Mouse (Mus musculus) bone marrow macrophage, adult 2 months (primary cell): ENCODE measurements around the gene Igsf3. TPM values are rescaled to one million over a fixed set of nuclear protein-coding genes. Genes with fewer than 3 reads are reported as not detected.

Source experiments
- H3K27ac ChIP-seq: 2 replicates; pipeline ENCODE4 v1.5.1; 2012; ENCODE audit warnings: low read depth, low read length; ENCODE audit not compliant: insufficient read depth
- H3K4me1 ChIP-seq: 2 replicates; pipeline ENCODE4 v1.6.1; 2012; ENCODE audit warnings: low read length; ENCODE audit not compliant: control insufficient read depth, insufficient read depth
- H3K4me3 ChIP-seq: 2 replicates; pipeline ENCODE4 v1.5.1; 2012; ENCODE audit warnings: mild to moderate bottlenecking, low read length, moderate library complexity; ENCODE audit not compliant: insufficient read depth
- CTCF ChIP-seq: IDR thresholded peaks from 2 replicates; pipeline ENCODE4 v1.5.1; 2012; ENCODE audit warnings: low read depth, mild to moderate bottlenecking, low read length, moderate library complexity
- POLR2A ChIP-seq: IDR thresholded peaks from 2 replicates; pipeline ENCODE4 v1.6.1; 2012; ENCODE audit warnings: mild to moderate bottlenecking, low read depth, low read length, borderline replicate concordance
- polyA plus RNA-seq: library from polyadenylated mRNA; stranded (reverse); fragments of >200 nt; gene quantifications from 2 replicates; pipeline ENCODE4 v1.2.4, GENCODE M21; 2012; ENCODE audit not compliant: missing spikeins, insufficient read depth, insufficient read length

Gene Igsf3
- polyA plus RNA-seq, 1 experiment: not detected

DNA sequence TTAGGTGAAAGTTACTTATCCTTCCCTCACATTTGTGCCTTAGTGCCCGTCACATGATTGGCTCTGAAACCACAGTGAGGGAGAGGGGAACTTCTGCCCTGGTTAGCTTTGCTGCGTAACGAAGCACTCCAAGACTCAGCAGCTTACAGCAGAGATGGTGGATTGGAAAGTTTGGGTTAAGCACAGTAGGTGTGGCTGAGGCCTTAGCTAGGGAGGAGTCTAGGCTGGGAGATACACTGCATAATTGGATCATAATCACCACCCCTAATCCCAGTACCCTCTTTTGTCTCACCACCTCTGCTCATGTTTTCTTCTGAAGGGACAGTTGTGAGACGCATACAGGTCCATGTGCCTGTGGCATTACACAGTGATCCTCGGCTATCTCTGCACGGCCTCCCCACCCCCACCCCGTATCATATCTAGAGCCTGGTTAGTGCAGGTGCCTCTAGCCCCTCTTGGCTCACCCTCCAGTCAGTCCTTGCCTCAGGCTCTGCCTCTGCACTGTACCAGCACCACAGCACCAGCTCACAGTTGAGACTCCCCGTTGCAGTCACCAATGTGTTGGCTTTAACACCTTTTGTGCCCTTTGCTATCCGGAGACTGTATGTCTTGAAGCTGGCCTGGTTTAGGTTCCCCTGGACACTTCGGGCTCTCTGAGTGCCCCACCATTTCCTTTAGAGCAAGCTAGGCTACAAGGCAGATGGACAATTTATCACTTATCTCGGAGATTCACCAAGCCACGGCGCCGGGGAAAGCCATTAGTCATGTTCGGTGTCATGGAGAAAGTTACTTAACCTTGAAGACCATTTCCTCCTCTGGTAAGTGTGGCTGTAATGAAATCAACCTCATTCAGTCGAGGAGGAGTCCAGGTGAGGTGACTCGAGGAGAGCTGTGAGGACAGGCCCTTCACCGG is 42.1 kb downstream of the Igsf3 start:
- Histone ChIP-seq H3K4me1 (no peaks in the 10 kb centered on the region), H3K27ac (no peak overlapping the region)
- TF ChIP-seq CTCF (no peak), POLR2A (no peak)

GRCm38 (mm10) chr3:101419653-101419994 is 42.7 kb downstream of the Igsf3 start:
- no peaks in the 10 kb centered on the region for H3K4me1 ChIP-seq
- TF ChIP-seq POLR2A (no peak), CTCF (no peak)
- no peak overlapping the region for H3K27ac ChIP-seq
- no peak overlapping the region for H3K4me3 ChIP-seq

More for the DNA sequence above, 42.1 kb downstream of the Igsf3 start:
- H3K4me3 ChIP-seq: no peak overlapping the region

- TF ChIP-seq POLR2A: no peak
- no peak for TF ChIP-seq CTCF
- Histone ChIP-seq H3K4me3 (no peak overlapping the region), H3K4me1 (no peaks in the 10 kb centered on the region), H3K27ac (no peak overlapping the region)
These were observed 46.3 kb downstream of the Igsf3 start for GRCm38 (mm10) chr3:101423188-101423587.

- TF ChIP-seq CTCF (no peak), POLR2A (no peak)
- H3K4me1 ChIP-seq: no peaks in the 10 kb centered on the region
- H3K4me3 ChIP-seq: no peak overlapping the region
- no peak overlapping the region for H3K27ac ChIP-seq
These were observed 47.5 kb downstream of the Igsf3 start for GRCm38 (mm10) chr3:101424295-101424885.

DNA sequence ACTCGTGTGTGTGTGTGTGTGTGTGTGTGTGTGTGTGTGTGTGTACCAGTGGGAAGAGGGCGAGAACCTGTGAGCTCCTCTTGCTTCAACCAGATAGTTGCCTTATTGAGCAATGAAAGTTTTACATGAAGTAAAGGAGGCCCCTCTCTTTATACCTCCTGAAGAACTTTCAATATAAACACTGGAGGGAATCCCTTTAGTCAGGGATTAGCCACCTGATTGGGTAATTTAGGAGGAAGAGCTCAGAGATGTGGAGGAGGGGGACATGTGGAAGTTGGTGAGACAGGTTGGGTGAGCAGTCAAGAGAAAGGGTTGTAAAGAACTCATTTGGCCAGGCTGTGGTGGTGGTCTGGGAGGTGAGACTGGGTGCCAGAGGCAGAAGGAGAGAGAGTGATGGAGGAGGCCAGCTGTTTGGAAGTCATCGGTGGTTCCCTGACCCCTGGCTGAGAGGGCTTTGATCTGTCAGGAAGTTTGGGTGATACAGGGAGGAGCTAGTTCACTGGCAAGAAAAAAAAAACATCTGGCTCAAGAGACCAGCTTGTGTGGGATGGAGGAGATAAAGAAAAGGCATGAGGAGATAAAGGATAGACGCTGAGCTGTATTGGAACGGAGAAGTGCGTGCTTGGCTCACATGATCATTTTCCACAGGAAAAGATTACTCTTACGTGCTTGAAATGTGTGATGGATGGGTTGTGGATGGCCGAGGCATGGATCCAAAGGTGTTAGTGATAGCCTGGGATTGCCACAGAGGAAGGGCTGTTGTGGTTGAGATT is 53.3 kb downstream of the Igsf3 start:
- Histone ChIP-seq H3K27ac (no peak overlapping the region), H3K4me3 (no peak overlapping the region), H3K4me1 (no peaks in the 10 kb centered on the region)
- TF ChIP-seq CTCF (no peak), POLR2A (no peak)

GRCm38 (mm10) chr3:101430755-101431115 is 53.9 kb downstream of the Igsf3 start:
- H3K27ac ChIP-seq: no peak overlapping the region

DNA sequence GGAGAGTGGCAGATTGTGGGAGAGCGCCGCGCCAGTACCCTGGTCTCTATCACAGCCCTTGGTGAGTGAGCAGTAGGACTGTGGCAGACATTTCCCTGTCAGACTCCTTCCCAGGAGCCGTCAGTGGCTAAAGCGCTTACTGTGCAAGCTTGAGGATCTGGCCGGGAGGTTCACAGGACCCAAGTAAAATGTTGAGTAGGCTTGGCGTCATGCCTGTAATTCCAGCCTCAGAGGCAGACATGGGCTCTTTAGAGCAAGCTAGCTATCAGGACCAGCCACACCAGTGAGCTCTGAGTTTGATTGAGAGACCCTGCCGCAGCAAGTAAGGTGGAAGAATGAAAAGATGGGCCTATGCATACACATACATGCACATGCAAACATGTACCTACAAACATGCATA is 58.8 kb downstream of the Igsf3 start:
- no peak for TF ChIP-seq CTCF
- no peak for TF ChIP-seq POLR2A
- Histone ChIP-seq H3K4me1 (no peaks in the 10 kb centered on the region), H3K27ac (no peak overlapping the region), H3K4me3 (no peak overlapping the region)

More at GRCm38 (mm10) chr3:101430755-101431115, 53.9 kb downstream of the Igsf3 start:
- no peak for TF ChIP-seq CTCF
- no peak for TF ChIP-seq POLR2A
- Histone ChIP-seq H3K4me1 (no peaks in the 10 kb centered on the region), H3K4me3 (no peak overlapping the region)

GRCm38 (mm10) chr3:101436469-101436868 is 59.6 kb downstream of the Igsf3 start:
- Histone ChIP-seq H3K4me1 (no peaks in the 10 kb centered on the region), H3K27ac (no peak overlapping the region), H3K4me3 (no peak overlapping the region)
- TF ChIP-seq POLR2A (no peak), CTCF (no peak)

- H3K4me3 ChIP-seq: no peak overlapping the region
- TF ChIP-seq POLR2A (no peak), CTCF (no peak)
- no peaks in the 10 kb centered on the region for H3K4me1 ChIP-seq
- H3K27ac ChIP-seq: no peak overlapping the region
These were observed 60.2 kb downstream of the Igsf3 start for GRCm38 (mm10) chr3:101437021-101437563.
